In the genomic region with DNA sequence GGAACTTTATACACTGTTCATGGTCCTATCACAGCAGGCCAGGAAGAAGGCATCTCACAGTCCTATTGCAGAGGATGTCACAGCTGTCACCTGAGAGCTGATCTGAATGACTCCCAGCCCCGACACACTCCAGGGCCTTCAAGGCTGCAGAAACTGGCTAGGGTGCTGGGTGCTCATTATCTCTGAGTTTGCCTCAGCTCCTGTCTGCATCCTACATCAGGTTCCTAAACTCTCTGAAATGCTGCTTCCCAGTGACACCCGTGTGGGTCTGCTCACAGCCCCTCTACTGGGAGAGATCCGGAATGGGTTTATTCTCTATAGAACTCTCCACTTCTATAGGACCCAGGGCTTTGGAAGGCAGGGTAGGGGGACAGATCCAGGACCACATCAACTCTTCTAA, we compare ENCODE assay signal across 9 mouse cellular contexts. TPM values are rescaled to one million over a fixed set of nuclear protein-coding genes. Genes with fewer than 3 reads are reported as not detected.
DNase-seq lines count a peak whose midpoint lies in the region; ATAC-seq and TF ChIP-seq lines count a peak whose summit lies in the region.
"Had no signal": no experiment of that assay in that cellular context is flagged by ENCODE, and none has a peak within 500 bp of the region (broad histone marks: within the 10 kb centered on the region; RNA-seq: fewer than 3 reads in every experiment).

No protein-coding gene starts in this region.

- WGBS in lung, embryonic 15.5 days = 70% methylated on average over 3 of the region's 3 CpGs
- 88% methylated on average over 3 of the region's 3 CpGs for WGBS in forebrain, embryonic 14.5 days
- WGBS in limb, embryonic 13.5 days = 90% methylated on average over 3 of the region's 3 CpGs
- WGBS in small intestine, adult 2 months = 65% methylated on average over 3 of the region's 3 CpGs

- no peaks in the 10 kb centered on the region for H3K9me3 ChIP-seq in lung, embryonic 15.5 days
- no peaks in the 10 kb centered on the region for H3K9me3 ChIP-seq in forebrain, embryonic 14.5 days (replicated peaks; ENCODE audit: control insufficient read depth, low read length)
- H3K9me3 ChIP-seq in limb, embryonic 13.5 days = no peaks in the 10 kb centered on the region

- peak overlapping the region; percentile 99; the same call in 1 of the 2 replicates for H3K9ac ChIP-seq in lung, embryonic 15.5 days
- peak overlapping the region; percentile 96; the same call in 1 of the 2 replicates for H3K9ac ChIP-seq in forebrain, embryonic 14.5 days (ENCODE audit: low read length)
- peak overlapping the region; percentile 98 for H3K9ac ChIP-seq in limb, embryonic 13.5 days

- no peak for TF ChIP-seq CTCF in small intestine, adult 2 months (IDR thresholded peaks at IDR 0.05; ENCODE audit: extremely low read depth, insufficient read length, insufficient replicate concordance, low read depth, low read length)

- TF ChIP-seq POLR2A in small intestine, adult 2 months (IDR thresholded peaks at IDR 0.05; ENCODE audit: low read depth, low read length) = no peak

- peak overlapping the region; percentile 95; the same call in 1 of the 2 replicates for H3K4me3 ChIP-seq in lung, embryonic 15.5 days
- H3K4me3 ChIP-seq in forebrain, embryonic 14.5 days (ENCODE audit: low read depth, low read length) = peak overlapping the region; percentile 99
- peak overlapping the region; percentile 98 for H3K4me3 ChIP-seq in limb, embryonic 13.5 days
- no peak overlapping the region for H3K4me3 ChIP-seq in small intestine, adult 2 months (ENCODE audit: low read depth, low read length)

- peaks cover 27% of the 10 kb centered on the region for H3K4me1 ChIP-seq in lung, embryonic 15.5 days
- peaks cover 13% of the 10 kb centered on the region for H3K4me1 ChIP-seq in forebrain, embryonic 14.5 days (ENCODE audit: control insufficient read depth, insufficient read depth, low read length)
- H3K4me1 ChIP-seq in limb, embryonic 13.5 days = peaks cover 27% of the 10 kb centered on the region
- H3K4me1 ChIP-seq in small intestine, adult 2 months (ENCODE audit: control insufficient read depth, insufficient read depth, insufficient read length, low read length) = peaks cover 25% of the 10 kb centered on the region; the same call in 1 of the 2 replicates

- peaks cover 15% of the 10 kb centered on the region for H3K36me3 ChIP-seq in lung, embryonic 15.5 days
- H3K36me3 ChIP-seq in forebrain, embryonic 14.5 days (ENCODE audit: control insufficient read depth, insufficient read depth, low read length) = peaks cover 19% of the 10 kb centered on the region
- peaks cover 30% of the 10 kb centered on the region for H3K36me3 ChIP-seq in limb, embryonic 13.5 days
- H3K36me3 ChIP-seq in small intestine, adult 2 months (ENCODE audit: control insufficient read depth, insufficient read depth, low read length) = no peaks in the 10 kb centered on the region

- H3K4me2 ChIP-seq in lung, embryonic 15.5 days = peak overlapping the region; percentile 89
- H3K4me2 ChIP-seq in forebrain, embryonic 14.5 days (ENCODE audit: low read length) = peak overlapping the region; percentile 94
- peak overlapping the region; percentile 95 for H3K4me2 ChIP-seq in limb, embryonic 13.5 days (replicated peaks)

- no peaks in the 10 kb centered on the region for H3K27me3 ChIP-seq in lung, embryonic 15.5 days
- H3K27me3 ChIP-seq in forebrain, embryonic 14.5 days (replicated peaks; ENCODE audit: control insufficient read depth, insufficient read depth, low read length) = no peaks in the 10 kb centered on the region
- no peaks in the 10 kb centered on the region for H3K27me3 ChIP-seq in limb, embryonic 13.5 days
- no peaks in the 10 kb centered on the region for H3K27me3 ChIP-seq in small intestine, adult 2 months (ENCODE audit: control insufficient read depth, insufficient read depth, low read length)

- H3K27ac ChIP-seq in lung, embryonic 15.5 days = no peak overlapping the region
- no peak overlapping the region for H3K27ac ChIP-seq in forebrain, embryonic 14.5 days (ENCODE audit: low read depth, low read length)
- H3K27ac ChIP-seq in limb, embryonic 13.5 days = peak overlapping the region; percentile 87; the same call in 1 of the 2 replicates
- peak overlapping the region; percentile 94 for H3K27ac ChIP-seq in small intestine, adult 2 months (ENCODE audit: insufficient read depth, low read depth, low read length)

- DNase-seq in lung, postnatal 4 days = no peak
- no peak for DNase-seq in forebrain, embryonic 14.5 days (ENCODE audit: low spot score)
- DNase-seq in embryo, embryonic 10 days (ENCODE audit: low spot score) = no peak
- no peak for DNase-seq in layer of hippocampus, adult 8-10 months (ENCODE audit: low spot score in 2 of 2)
- DNase-seq: cerebellum, postnatal 14 days had no signal

- ATAC-seq in lung, embryonic 15.5 days (ENCODE audit: borderline replicate concordance, extremely low read depth, low FRiP score, low TSS enrichment) = no peak
- no peak for ATAC-seq in forebrain, embryonic 14.5 days
- no peak for ATAC-seq in limb, embryonic 13.5 days (ENCODE audit: low FRiP score, low read depth)
- ATAC-seq in frontal cortex, adult (ENCODE audit: low TSS enrichment) = no peak

RNA-seq across cellular contexts. Expression of a gene that starts 1.3 kb away (rescaled TPM):
- polyA plus RNA-seq in lung, embryonic 15.5 days (2015; fragmentation: Nextera tagmentation; extraction: Ambion mirVana) = 205 and 209 TPM in 2 replicates
- 291 and 313 TPM in 2 replicates for polyA plus RNA-seq in forebrain, embryonic 14.5 days (2014; fragmentation: Nextera tagmentation; extraction: Ambion mirVana)
- 245 TPM in 2 replicates for polyA plus RNA-seq in limb, embryonic 13.5 days (2015; fragmentation: Nextera tagmentation; extraction: Ambion mirVana)
- polyA plus RNA-seq in small intestine, adult 2 months (2012; rRNA removed) = 24.0 and 30.3 TPM in 2 replicates
- 10 to 100 TPM; 61.1 to 68.7 (median 63.3) TPM for total RNA-seq in layer of hippocampus, adult 8-10 months (2022)

RNA-seq across cellular contexts. Expression of a gene that starts 2.7 kb away (rescaled TPM):
- 0.65 and 1.7 TPM in 2 replicates for polyA plus RNA-seq in lung, embryonic 15.5 days (2015; fragmentation: Nextera tagmentation; extraction: Ambion mirVana)
- not detected in 2 replicates for polyA plus RNA-seq in forebrain, embryonic 14.5 days (2014; fragmentation: Nextera tagmentation; extraction: Ambion mirVana)
- polyA plus RNA-seq in limb, embryonic 13.5 days (2015; fragmentation: Nextera tagmentation; extraction: Ambion mirVana) = 0.59 and 0.94 TPM in 2 replicates
- 0.51 TPM in 1 of 2 replicates, not detected in the other for polyA plus RNA-seq in small intestine, adult 2 months (2012; rRNA removed)
- not detected for total RNA-seq in layer of hippocampus, adult 8-10 months (2022)

RNA-seq across cellular contexts. Expression of a gene that starts 17.7 kb away (rescaled TPM):
- polyA plus RNA-seq in lung, embryonic 15.5 days (2015; fragmentation: Nextera tagmentation; extraction: Ambion mirVana) = 0.91 and 1.1 TPM in 2 replicates
- polyA plus RNA-seq in forebrain, embryonic 14.5 days (2014; fragmentation: Nextera tagmentation; extraction: Ambion mirVana) = 0.14 TPM in 1 of 2 replicates, not detected in the other
- polyA plus RNA-seq in limb, embryonic 13.5 days (2015; fragmentation: Nextera tagmentation; extraction: Ambion mirVana) = 6.3 and 7.3 TPM in 2 replicates
- polyA plus RNA-seq in small intestine, adult 2 months (2012; rRNA removed) = 1.4 and 2.6 TPM in 2 replicates
- total RNA-seq in layer of hippocampus, adult 8-10 months (2022) = under 1 TPM in 1 of 4 experiments, not detected in 3; 0.25 TPM

RNA-seq across cellular contexts. Expression of a gene that starts 24.8 kb away (rescaled TPM):
- 847 and 883 TPM in 2 replicates for polyA plus RNA-seq in lung, embryonic 15.5 days (2015; fragmentation: Nextera tagmentation; extraction: Ambion mirVana)
- polyA plus RNA-seq in forebrain, embryonic 14.5 days (2014; fragmentation: Nextera tagmentation; extraction: Ambion mirVana) = 325 and 332 TPM in 2 replicates
- polyA plus RNA-seq in limb, embryonic 13.5 days (2015; fragmentation: Nextera tagmentation; extraction: Ambion mirVana) = 775 and 791 TPM in 2 replicates
- 442 and 705 TPM in 2 replicates for polyA plus RNA-seq in small intestine, adult 2 months (2012; rRNA removed)
- 100 to 1,000 TPM; 119 to 147 (median 134) TPM for total RNA-seq in layer of hippocampus, adult 8-10 months (2022)

RNA-seq across cellular contexts. Expression of a gene that starts 33.2 kb away (rescaled TPM):
- polyA plus RNA-seq in lung, embryonic 15.5 days (2015; fragmentation: Nextera tagmentation; extraction: Ambion mirVana) = 697 and 699 TPM in 2 replicates
- 449 and 481 TPM in 2 replicates for polyA plus RNA-seq in forebrain, embryonic 14.5 days (2014; fragmentation: Nextera tagmentation; extraction: Ambion mirVana)
- 530 and 555 TPM in 2 replicates for polyA plus RNA-seq in limb, embryonic 13.5 days (2015; fragmentation: Nextera tagmentation; extraction: Ambion mirVana)
- polyA plus RNA-seq in small intestine, adult 2 months (2012; rRNA removed) = 489 and 1,022 TPM in 2 replicates
- total RNA-seq in layer of hippocampus, adult 8-10 months (2022) = 100 to 1,000 TPM; 268 to 314 (median 278) TPM

Comparison
In these comparisons a context has a peak if more than half of its experiments do, and no peak if none do; other contexts are left out.
1. H3K27ac ChIP-seq: peak in limb, embryonic 13.5 days (single experiment) and small intestine, adult 2 months (single experiment); none in lung, embryonic 15.5 days (single experiment) and forebrain, embryonic 14.5 days (single experiment).
2. Peak in every context shown above with its lines, with median percentiles within 50 percentile points of each other: H3K4me2 ChIP-seq and H3K9ac ChIP-seq.